Mouse (Mus musculus) erythroblast, embryonic 14.5 days (primary cell): ENCODE results near the gene Fam111a.

ENCODE experiments used
- GATA1 ChIP-seq: IDR thresholded peaks from 2 replicates; pipeline ENCODE4 v1.6.1; 2012; ENCODE audit warnings: low read length, inconsistent platforms, mixed read lengths
- TAL1 ChIP-seq: IDR thresholded peaks from 3 replicates; pipeline ENCODE4 v1.6.1; 2012; ENCODE audit warnings: low read length, inconsistent platforms, mixed read lengths

GRCm38 (mm10) chr19:12599674-12600073 is 54.1 kb downstream of the Fam111a start, which contains the start of gene Gm4952:
- TF ChIP-seq GATA1 (no peak), TAL1 (no peak)
